Mouse (Mus musculus): Measurements from ENCODE around the gene Akap2. TPM values are rescaled to one million over a fixed set of nuclear protein-coding genes. Genes with fewer than 3 reads are reported as not detected.
"Not testable (repeated sequence)": the region's sequence is repeated elsewhere in the genome, so short reads cannot be mapped to it uniquely, and the experiment has no call there.

Akap2 gene
- polyA plus RNA-seq, 1 experiment from 2014 or later = 12.3 TPM

DNA sequence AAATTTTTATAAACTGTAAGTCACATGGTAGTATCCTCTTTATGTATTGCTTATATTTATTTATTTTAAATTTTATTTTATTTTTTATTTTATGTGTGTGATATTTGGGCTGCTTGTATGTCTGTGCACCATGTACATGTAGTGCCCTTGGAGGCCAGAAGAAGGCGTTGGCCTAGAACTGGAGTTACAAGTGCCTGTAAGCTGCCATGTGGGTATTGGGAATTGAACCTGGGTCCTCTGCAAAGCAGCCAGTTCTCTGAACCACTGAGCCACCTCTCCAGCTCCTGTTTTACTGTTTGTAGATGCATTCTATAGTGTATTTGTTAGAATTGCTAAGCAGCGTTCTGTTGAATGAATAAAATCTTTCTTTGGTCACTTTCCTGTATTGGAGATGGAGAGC lies 170.8 kb downstream of the Akap2 start:
- ATAC-seq = no peak
- Histone ChIP-seq H3K4me3 (replicated peaks) (no peak overlapping the region), H3K4me2 (replicated peaks) (no peak overlapping the region), H3K9ac (replicated peaks) (no peak overlapping the region), H3K27me3 (no peaks in the 10 kb centered on the region), H3K27ac (no peak overlapping the region), H3K9me3 (no peaks in the 10 kb centered on the region), H3K36me3 (no peaks in the 10 kb centered on the region), H3K4me1 (replicated peaks) (peaks cover 35% of the 10 kb centered on the region)
- WGBS = 94% methylated on average over 2 of the region's 2 CpGs

DNA sequence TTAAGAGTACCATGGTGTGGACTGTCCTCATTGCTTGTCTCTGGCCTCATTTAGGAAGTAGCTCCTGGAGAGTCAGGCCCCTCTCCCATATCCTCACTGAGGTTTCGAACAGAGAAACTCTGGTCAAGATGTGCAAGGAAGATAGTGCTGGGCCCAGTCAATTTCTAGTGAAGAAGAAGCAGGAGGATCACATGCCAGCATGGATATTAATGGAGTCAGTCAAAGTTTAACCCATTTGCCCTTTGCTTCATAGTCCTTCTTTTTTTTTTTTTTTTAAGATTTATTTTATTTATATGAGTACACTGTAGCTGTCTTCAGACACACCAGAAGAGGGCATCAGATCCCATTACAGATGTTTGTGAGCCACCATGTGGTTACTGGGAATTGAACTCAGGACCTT lies 171.5 kb downstream of the Akap2 start:
- not testable (repeated sequence) for H3K9me3 ChIP-seq; H3K27me3 ChIP-seq; H3K36me3 ChIP-seq; H3K9ac ChIP-seq (replicated peaks); H3K4me2 ChIP-seq (replicated peaks); H3K4me3 ChIP-seq (replicated peaks); ATAC-seq; H3K27ac ChIP-seq
- WGBS = 97% methylated on average over 1 of the region's 1 CpGs
- peaks cover 34% of the 10 kb centered on the region for H3K4me1 ChIP-seq (replicated peaks)

DNA sequence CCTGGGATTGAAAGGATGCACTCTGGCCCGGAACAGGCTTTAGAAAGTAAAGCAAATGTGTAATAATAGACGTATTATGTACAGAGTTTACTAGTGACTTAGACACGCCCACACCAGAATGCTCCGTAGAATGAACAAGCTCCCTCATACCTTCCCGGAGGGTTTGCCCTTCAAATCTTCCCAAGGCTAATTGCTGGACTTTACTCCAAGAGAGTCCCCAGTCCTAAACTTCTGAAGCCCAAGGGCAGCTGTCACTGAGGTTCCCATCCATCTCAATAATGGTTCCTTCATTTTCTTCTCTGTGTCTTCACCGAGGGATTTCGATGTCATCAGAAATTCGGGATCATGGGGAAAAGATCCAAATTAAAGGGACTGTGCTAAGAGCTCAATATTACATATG lies 172.3 kb downstream of the Akap2 start:
- H3K4me2 ChIP-seq (replicated peaks) = no peak overlapping the region
- H3K9ac ChIP-seq (replicated peaks) = no peak overlapping the region
- H3K4me3 ChIP-seq (replicated peaks) = no peak overlapping the region
- no peak overlapping the region for H3K27ac ChIP-seq
- H3K9me3 ChIP-seq = no peaks in the 10 kb centered on the region
- H3K4me1 ChIP-seq (replicated peaks) = peaks cover 35% of the 10 kb centered on the region
- WGBS = 88% methylated on average over 8 of the region's 8 CpGs
- no peaks in the 10 kb centered on the region for H3K36me3 ChIP-seq
- no peaks in the 10 kb centered on the region for H3K27me3 ChIP-seq
- no peak for ATAC-seq

DNA sequence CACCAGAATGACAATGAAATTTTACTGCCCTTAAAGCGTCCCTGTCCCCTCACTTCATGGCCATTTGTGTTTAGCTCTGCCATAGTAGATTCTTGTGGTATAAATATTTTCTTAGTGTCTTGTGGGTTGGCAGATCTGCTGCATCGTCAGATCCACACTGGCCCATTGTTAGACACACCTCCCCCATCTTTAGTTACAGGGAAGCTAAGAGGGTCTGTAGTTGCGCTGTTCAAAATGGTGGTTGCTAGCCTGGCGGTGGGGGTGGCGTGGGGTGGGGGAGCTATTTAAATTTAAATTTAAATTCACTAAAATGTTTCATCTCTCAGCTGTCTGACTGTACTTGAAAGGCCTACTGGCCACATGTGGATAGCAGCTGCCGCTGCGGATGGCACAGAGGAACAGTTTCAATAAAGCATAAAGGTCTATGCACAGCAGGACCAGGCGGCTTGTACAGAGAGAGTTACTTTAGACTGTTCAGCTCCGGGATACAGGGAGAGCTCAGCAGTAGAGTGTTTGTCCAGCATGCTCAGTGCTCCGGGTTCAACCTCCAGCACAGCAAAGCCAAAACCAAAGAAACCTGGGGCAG lies 174.6 kb downstream of the Akap2 start:
- H3K9ac ChIP-seq (replicated peaks) = no peak overlapping the region
- no peaks in the 10 kb centered on the region for H3K27me3 ChIP-seq
- H3K4me1 ChIP-seq (replicated peaks) = peaks cover 32% of the 10 kb centered on the region
- WGBS = 47% methylated on average over 10 of the region's 10 CpGs
- no peaks in the 10 kb centered on the region for H3K36me3 ChIP-seq
- H3K4me2 ChIP-seq (replicated peaks) = no peak overlapping the region
- H3K4me3 ChIP-seq (replicated peaks) = no peak overlapping the region
- peak; percentile 86 for ATAC-seq
- peak overlapping the region; percentile 56 for H3K27ac ChIP-seq
- H3K9me3 ChIP-seq = no peaks in the 10 kb centered on the region

DNA sequence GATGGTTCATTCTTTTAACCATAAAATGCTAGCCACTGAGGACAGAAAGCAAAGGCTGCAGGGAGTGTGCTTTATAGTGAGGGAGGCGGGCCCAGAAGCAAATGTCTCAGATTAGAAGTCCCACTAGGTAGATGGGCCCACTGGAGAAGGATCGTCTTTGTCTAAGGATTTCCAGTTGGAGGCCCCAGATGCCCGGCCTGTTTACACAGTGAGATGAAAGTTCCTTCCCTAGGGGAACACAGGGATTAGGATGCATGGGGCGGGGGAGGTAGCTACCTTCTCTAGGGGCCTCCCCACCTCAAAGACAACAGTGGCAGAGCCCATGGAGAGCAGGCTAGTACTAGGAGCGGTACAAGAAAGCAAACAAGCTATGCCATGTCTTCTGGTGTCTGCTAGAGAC lies 177.7 kb downstream of the Akap2 start:
- H3K27ac ChIP-seq = no peak overlapping the region
- ATAC-seq = peak; percentile 35; the same call in 1 of the 2 replicates
- H3K4me3 ChIP-seq (replicated peaks) = no peak overlapping the region
- H3K4me1 ChIP-seq (replicated peaks) = peaks cover 33% of the 10 kb centered on the region
- H3K9ac ChIP-seq (replicated peaks) = no peak overlapping the region
- no peaks in the 10 kb centered on the region for H3K36me3 ChIP-seq
- no peaks in the 10 kb centered on the region for H3K27me3 ChIP-seq
- no peak overlapping the region for H3K4me2 ChIP-seq (replicated peaks)
- WGBS = 22% methylated on average over 5 of the region's 5 CpGs
- H3K9me3 ChIP-seq = no peaks in the 10 kb centered on the region

DNA sequence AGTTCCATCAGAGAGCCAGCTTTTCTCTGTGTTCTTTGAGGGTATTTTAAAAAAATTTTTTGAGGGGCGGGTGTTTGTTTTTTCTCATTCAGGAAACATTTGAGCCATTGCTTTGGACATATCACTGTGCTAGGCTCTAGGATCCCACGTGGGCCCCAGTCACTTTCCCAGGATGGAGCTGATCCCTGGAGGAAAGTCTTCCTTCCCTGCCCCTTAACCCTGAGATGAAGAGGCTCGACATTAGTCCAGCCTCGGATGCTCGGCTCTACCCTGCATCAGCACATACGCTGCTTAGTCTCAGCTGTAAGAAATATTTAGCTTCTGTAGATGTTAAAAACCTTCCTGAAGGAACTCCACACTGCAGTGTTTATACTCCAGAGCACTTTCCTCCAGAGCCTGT lies 178.4 kb downstream of the Akap2 start:
- Histone ChIP-seq H3K4me2 (replicated peaks) (no peak overlapping the region), H3K36me3 (no peaks in the 10 kb centered on the region), H3K4me1 (replicated peaks) (peaks cover 33% of the 10 kb centered on the region), H3K27ac (no peak overlapping the region), H3K4me3 (replicated peaks) (no peak overlapping the region), H3K9me3 (no peaks in the 10 kb centered on the region), H3K27me3 (no peaks in the 10 kb centered on the region), H3K9ac (replicated peaks) (0 out of 2 replicates have a peak overlapping the region, but pooled peaks have one; percentile 3)
- no peak for ATAC-seq
- WGBS = 63% methylated on average over 6 of the region's 6 CpGs

DNA sequence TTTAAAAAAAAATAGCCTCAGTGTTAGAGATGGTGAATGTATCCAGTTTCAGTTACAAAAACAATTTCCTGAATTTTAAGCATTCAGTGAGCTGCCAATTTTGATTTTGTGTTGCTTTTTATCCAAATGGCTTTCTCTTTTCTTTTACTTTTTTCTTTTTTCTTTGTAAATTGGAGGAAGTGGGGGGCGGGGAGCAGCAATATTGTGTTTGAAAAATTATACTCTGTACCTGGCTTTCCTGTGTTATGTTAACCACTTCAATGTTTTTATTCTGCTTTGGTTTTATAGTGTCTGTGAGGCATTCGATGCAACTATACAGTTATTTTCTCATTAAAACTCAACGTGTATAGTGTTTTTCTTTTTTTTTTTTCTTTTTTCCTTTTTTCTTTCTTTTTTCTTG lies 179.2 kb downstream of the Akap2 start:
- H3K4me3 ChIP-seq (replicated peaks) = no peak overlapping the region
- H3K36me3 ChIP-seq = no peaks in the 10 kb centered on the region
- no peak overlapping the region for H3K27ac ChIP-seq
- H3K9ac ChIP-seq (replicated peaks) = no peak overlapping the region
- 84% methylated on average over 3 of the region's 3 CpGs for WGBS
- peaks cover 25% of the 10 kb centered on the region for H3K4me1 ChIP-seq (replicated peaks)
- no peak for ATAC-seq
- no peak overlapping the region for H3K4me2 ChIP-seq (replicated peaks)
- no peaks in the 10 kb centered on the region for H3K9me3 ChIP-seq
- no peaks in the 10 kb centered on the region for H3K27me3 ChIP-seq

DNA sequence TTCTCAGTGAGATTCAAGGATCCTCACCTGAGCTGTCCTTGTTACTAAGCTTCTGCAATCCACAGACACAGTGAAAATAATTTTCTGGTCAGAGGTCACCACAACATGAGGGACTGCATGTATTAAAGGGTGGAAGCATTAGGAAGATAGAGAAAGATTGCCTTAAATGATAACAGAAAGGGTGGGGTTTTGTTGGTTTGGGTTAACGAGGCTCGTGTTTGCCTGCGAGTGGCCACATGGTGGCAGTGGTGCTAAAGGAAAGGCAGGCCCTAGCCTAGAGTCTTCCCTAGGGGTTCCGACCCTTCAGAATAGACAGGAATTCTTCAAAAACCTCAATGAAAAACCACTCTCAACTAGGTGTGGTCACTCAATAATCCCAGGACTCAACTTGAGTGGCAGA lies 183.8 kb downstream of the Akap2 start:
- Histone ChIP-seq H3K27me3 (no peaks in the 10 kb centered on the region), H3K9ac (replicated peaks) (no peak overlapping the region), H3K9me3 (no peaks in the 10 kb centered on the region), H3K4me1 (replicated peaks) (0 out of 2 replicates have a peak, but pooled peaks cover 5% of the 10 kb centered on the region), H3K36me3 (no peaks in the 10 kb centered on the region), H3K4me2 (replicated peaks) (no peak overlapping the region), H3K27ac (no peak overlapping the region), H3K4me3 (replicated peaks) (no peak overlapping the region)
- 10% methylated on average over 4 of the region's 4 CpGs for WGBS
- peak; percentile 59; the same call in 1 of the 2 replicates for ATAC-seq

DNA sequence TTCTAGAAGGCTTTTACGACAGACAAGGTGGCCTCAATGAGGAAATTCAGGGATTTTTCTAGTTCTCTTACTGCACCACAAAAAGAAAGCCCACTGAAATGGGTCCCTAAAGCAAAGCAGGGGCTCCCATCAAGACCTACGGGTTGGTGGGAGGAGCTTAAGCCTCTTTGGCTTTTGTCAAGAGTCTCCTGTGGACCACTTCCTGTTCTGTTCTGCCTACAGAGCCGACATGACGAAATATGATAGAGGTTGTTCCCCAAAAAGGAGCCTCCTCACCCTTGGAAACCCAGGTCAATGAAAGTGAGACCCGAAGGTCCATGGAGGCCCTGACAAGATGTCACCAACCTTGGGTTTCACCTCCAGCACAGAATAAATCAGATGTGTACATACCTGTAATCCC lies 185.2 kb downstream of the Akap2 start:
- no peak overlapping the region for H3K4me2 ChIP-seq (replicated peaks)
- H3K4me3 ChIP-seq (replicated peaks) = no peak overlapping the region
- H3K9me3 ChIP-seq = no peaks in the 10 kb centered on the region
- H3K36me3 ChIP-seq = no peaks in the 10 kb centered on the region
- H3K4me1 ChIP-seq (replicated peaks) = 0 out of 2 replicates have a peak, but pooled peaks cover 3% of the 10 kb centered on the region
- no peaks in the 10 kb centered on the region for H3K27me3 ChIP-seq
- whole genome bisulfite sequencing = 88% methylated on average over 5 of the region's 5 CpGs
- no peak overlapping the region for H3K27ac ChIP-seq
- no peak for ATAC-seq
- H3K9ac ChIP-seq (replicated peaks) = no peak overlapping the region

DNA sequence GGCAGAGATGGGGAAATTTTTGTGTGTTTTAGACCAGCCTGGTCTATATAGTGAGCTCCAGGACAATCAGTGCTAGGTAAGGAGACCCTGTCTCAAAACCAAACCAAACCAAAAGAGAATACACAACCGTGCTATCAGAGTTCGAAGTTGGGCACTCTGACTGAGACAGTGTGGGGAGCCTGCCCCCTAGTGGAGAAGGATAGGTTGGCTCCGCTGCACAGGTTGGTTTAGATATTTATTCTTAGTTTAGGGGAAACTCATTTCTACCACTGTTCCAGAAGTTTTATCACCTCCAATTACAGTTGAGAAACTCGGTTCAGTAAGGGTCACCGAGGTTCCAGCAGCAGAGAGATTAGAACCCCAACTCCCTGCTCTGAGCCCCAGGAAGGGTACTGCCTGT lies 186.8 kb downstream of the Akap2 start:
- no peak overlapping the region for H3K4me2 ChIP-seq (replicated peaks)
- no peaks in the 10 kb centered on the region for H3K9me3 ChIP-seq
- no peaks in the 10 kb centered on the region for H3K27me3 ChIP-seq
- H3K4me3 ChIP-seq (replicated peaks) = no peak overlapping the region
- WGBS = 11% methylated on average over 5 of the region's 5 CpGs
- no peak overlapping the region for H3K9ac ChIP-seq (replicated peaks)
- H3K36me3 ChIP-seq = no peaks in the 10 kb centered on the region
- 0 out of 2 replicates have a peak, but pooled peaks cover 3% of the 10 kb centered on the region for H3K4me1 ChIP-seq (replicated peaks)
- no peak overlapping the region for H3K27ac ChIP-seq
- ATAC-seq = peak; percentile 53; the same call in 1 of the 2 replicates

DNA sequence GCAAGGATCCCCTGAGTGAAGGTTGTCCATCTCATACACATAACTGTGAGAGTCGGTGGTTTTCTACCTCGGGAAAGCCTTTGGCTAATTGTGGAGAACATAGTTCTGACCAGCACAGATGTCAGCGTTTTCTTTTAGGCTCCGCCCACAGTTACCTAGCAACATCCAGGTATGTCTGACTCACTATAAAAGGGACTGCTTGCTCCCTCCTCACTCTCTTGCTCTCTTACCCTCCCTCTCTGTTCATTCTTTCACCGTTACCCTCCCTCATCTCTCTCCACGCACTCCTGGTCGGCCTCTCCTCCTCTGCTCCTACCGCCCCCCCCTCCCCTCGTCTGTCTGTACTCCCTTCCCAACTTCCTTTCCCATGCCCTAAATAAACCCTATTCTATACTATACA lies 187.2 kb downstream of the Akap2 start:
- Histone ChIP-seq H3K4me3 (replicated peaks) (no peak overlapping the region), H3K27me3 (no peaks in the 10 kb centered on the region), H3K4me2 (replicated peaks) (no peak overlapping the region), H3K9ac (replicated peaks) (no peak overlapping the region), H3K36me3 (no peaks in the 10 kb centered on the region), H3K4me1 (replicated peaks) (0 out of 2 replicates have a peak, but pooled peaks cover 3% of the 10 kb centered on the region), H3K27ac (no peak overlapping the region), H3K9me3 (no peaks in the 10 kb centered on the region)
- ATAC-seq = peak; percentile 22
- 24% methylated on average over 9 of the region's 9 CpGs for WGBS

DNA sequence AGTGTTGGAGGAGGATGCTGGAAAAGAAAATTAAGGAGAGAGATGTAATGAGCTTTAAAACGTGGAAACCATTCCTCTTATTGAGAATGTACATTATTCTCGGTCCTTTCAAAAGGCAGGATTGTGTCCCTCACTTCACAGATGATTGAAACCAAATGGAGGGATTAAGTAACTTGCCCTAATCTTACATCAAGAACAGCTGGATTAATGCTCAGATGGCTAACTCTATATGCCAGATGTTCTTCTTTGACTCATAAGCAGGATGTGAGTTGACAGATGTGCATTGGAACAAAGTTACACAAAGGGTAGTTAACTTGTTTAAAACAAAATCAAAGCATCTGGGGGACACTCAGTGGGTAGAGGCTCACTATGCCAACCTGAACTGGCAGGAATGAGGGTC lies 189.3 kb downstream of the Akap2 start:
- Histone ChIP-seq H3K4me1 (replicated peaks) (0 out of 2 replicates have a peak, but pooled peaks cover 3% of the 10 kb centered on the region), H3K36me3 (no peaks in the 10 kb centered on the region), H3K9ac (replicated peaks) (no peak overlapping the region), H3K27me3 (no peaks in the 10 kb centered on the region), H3K9me3 (no peaks in the 10 kb centered on the region), H3K27ac (no peak overlapping the region), H3K4me2 (replicated peaks) (no peak overlapping the region), H3K4me3 (replicated peaks) (no peak overlapping the region)
- no peak for ATAC-seq
- WGBS = 15% methylated on average over 2 of the region's 2 CpGs

DNA sequence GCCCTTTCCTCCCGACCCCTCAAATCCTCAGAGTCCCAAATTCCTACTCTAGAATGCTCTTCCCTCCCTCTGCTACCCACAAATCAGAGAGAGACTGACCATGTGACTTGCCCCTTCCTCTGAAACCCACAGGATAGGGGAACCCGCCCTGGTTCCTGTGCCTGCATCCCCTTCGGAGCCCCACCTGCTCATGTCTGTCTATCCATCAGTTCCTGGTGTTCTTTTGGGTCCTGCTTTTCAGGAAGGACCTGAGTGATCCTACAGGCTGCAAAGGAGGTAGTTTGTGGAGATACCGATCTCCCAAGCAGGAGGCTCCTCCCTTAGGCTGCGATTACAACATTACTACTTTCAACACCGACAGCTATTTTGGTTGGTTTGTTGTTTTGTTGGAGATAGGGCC lies 191.4 kb downstream of the Akap2 start:
- 88% methylated on average over 6 of the region's 6 CpGs for WGBS
- no peak overlapping the region for H3K4me3 ChIP-seq (replicated peaks)
- no peak overlapping the region for H3K27ac ChIP-seq
- H3K9ac ChIP-seq (replicated peaks) = no peak overlapping the region
- 0 out of 2 replicates have a peak, but pooled peaks cover 3% of the 10 kb centered on the region for H3K4me1 ChIP-seq (replicated peaks)
- ATAC-seq = no peak
- H3K36me3 ChIP-seq = no peaks in the 10 kb centered on the region
- H3K27me3 ChIP-seq = no peaks in the 10 kb centered on the region
- no peak overlapping the region for H3K4me2 ChIP-seq (replicated peaks)
- H3K9me3 ChIP-seq = no peaks in the 10 kb centered on the region
